Mouse (Mus musculus): ENCODE results near the gene Pxylp1. TPM values are rescaled to one million over a fixed set of nuclear protein-coding genes. Genes with fewer than 3 reads are reported as not detected.

The Pxylp1 gene
- polyA plus RNA-seq, 1 experiment from 2014 or later, result 3.4 TPM

- H3K9me3 ChIP-seq (ENCODE audit: control insufficient read depth, low read length), result no peaks in the 10 kb centered on the region
- H3K4me1 ChIP-seq (replicated peaks; ENCODE audit: control insufficient read depth, insufficient read depth, low read length), result no peaks in the 10 kb centered on the region
- no peak for DNase-seq (ENCODE audit: low spot score)
- ATAC-seq (replicated peaks; ENCODE audit: low FRiP score), result no peak
- no peaks in the 10 kb centered on the region for H3K27me3 ChIP-seq (replicated peaks; ENCODE audit: control insufficient read depth, insufficient read depth, low read length)
- H3K36me3 ChIP-seq (ENCODE audit: control insufficient read depth, insufficient read depth, low read length), result no peaks in the 10 kb centered on the region
- no peak overlapping the region for H3K4me3 ChIP-seq (ENCODE audit: low read depth, low read length)
- H3K9ac ChIP-seq (ENCODE audit: low read depth, low read length), result no peak overlapping the region
- 67% methylated on average over 4 of the region's 4 CpGs for WGBS
- H3K4me2 ChIP-seq, result no peak overlapping the region
- no peak overlapping the region for H3K27ac ChIP-seq (ENCODE audit: low read depth, low read length)
Measured at GRCm38 (mm10) chr9:96811996-96812395, 80.5 kb downstream of the Pxylp1 start.

- DNase-seq (ENCODE audit: low spot score), result no peak
Measured at GRCm38 (mm10) chr9:96800131-96800825, 92.2 kb downstream of the Pxylp1 start.

GRCm38 (mm10) chr9:96797311-96797710, 95.2 kb downstream of the Pxylp1 start:
- no peaks in the 10 kb centered on the region for H3K9me3 ChIP-seq (ENCODE audit: control insufficient read depth, low read length)
- H3K4me2 ChIP-seq, result no peak overlapping the region
- peaks cover 3% of the 10 kb centered on the region; the same call in 1 of the 2 replicates for H3K4me1 ChIP-seq (replicated peaks; ENCODE audit: control insufficient read depth, insufficient read depth, low read length)
- no peak overlapping the region for H3K27ac ChIP-seq (ENCODE audit: low read depth, low read length)
- ATAC-seq (replicated peaks; ENCODE audit: low FRiP score) (no peak), DNase-seq (ENCODE audit: low spot score) (no peak)
- no peaks in the 10 kb centered on the region for H3K27me3 ChIP-seq (replicated peaks; ENCODE audit: control insufficient read depth, insufficient read depth, low read length)
- no peaks in the 10 kb centered on the region for H3K36me3 ChIP-seq (ENCODE audit: control insufficient read depth, insufficient read depth, low read length)
- no peak overlapping the region for H3K4me3 ChIP-seq (ENCODE audit: low read depth, low read length)
- 93% methylated on average over 3 of the region's 3 CpGs for WGBS
- H3K9ac ChIP-seq (ENCODE audit: low read depth, low read length), result no peak overlapping the region

More at GRCm38 (mm10) chr9:96800131-96800825, 92.2 kb downstream of the Pxylp1 start:
- no peak overlapping the region for H3K4me2 ChIP-seq
- H3K4me3 ChIP-seq (ENCODE audit: low read depth, low read length), result no peak overlapping the region
- H3K27ac ChIP-seq (ENCODE audit: low read depth, low read length), result no peak overlapping the region
- peaks cover 2% of the 10 kb centered on the region; the same call in 1 of the 2 replicates for H3K4me1 ChIP-seq (replicated peaks; ENCODE audit: control insufficient read depth, insufficient read depth, low read length)
- no peaks in the 10 kb centered on the region for H3K36me3 ChIP-seq (ENCODE audit: control insufficient read depth, insufficient read depth, low read length)
- H3K9me3 ChIP-seq (ENCODE audit: control insufficient read depth, low read length), result no peaks in the 10 kb centered on the region
- H3K9ac ChIP-seq (ENCODE audit: low read depth, low read length), result no peak overlapping the region
- no peaks in the 10 kb centered on the region for H3K27me3 ChIP-seq (replicated peaks; ENCODE audit: control insufficient read depth, insufficient read depth, low read length)
- ATAC-seq (replicated peaks; ENCODE audit: low FRiP score), result no peak
- WGBS, result 35% methylated on average over 5 of the region's 5 CpGs

GRCm38 (mm10) chr9:96795399-96795928, 97.0 kb downstream of the Pxylp1 start:
- Histone ChIP-seq H3K9me3 (ENCODE audit: control insufficient read depth, low read length) (no peaks in the 10 kb centered on the region), H3K27me3 (replicated peaks; ENCODE audit: control insufficient read depth, insufficient read depth, low read length) (no peaks in the 10 kb centered on the region), H3K27ac (ENCODE audit: low read depth, low read length) (peak overlapping the region; percentile 13; the same call in 1 of the 2 replicates), H3K4me1 (replicated peaks; ENCODE audit: control insufficient read depth, insufficient read depth, low read length) (peaks cover 3% of the 10 kb centered on the region; the same call in 1 of the 2 replicates), H3K9ac (ENCODE audit: low read depth, low read length) (peak overlapping the region; percentile 56), H3K4me2 (peak overlapping the region; percentile 58), H3K4me3 (ENCODE audit: low read depth, low read length) (peak overlapping the region; percentile 35), H3K36me3 (ENCODE audit: control insufficient read depth, insufficient read depth, low read length) (no peaks in the 10 kb centered on the region)
- WGBS, result 17% methylated on average over 10 of the region's 10 CpGs
- ATAC-seq (replicated peaks; ENCODE audit: low FRiP score) (peak; percentile 57), DNase-seq (ENCODE audit: low spot score) (peak; percentile 54)

GRCm38 (mm10) chr9:96794601-96795000, 97.9 kb downstream of the Pxylp1 start:
- 85% methylated on average over 2 of the region's 2 CpGs for WGBS
- H3K27me3 ChIP-seq (replicated peaks; ENCODE audit: control insufficient read depth, insufficient read depth, low read length), result no peaks in the 10 kb centered on the region
- H3K36me3 ChIP-seq (ENCODE audit: control insufficient read depth, insufficient read depth, low read length), result no peaks in the 10 kb centered on the region
- H3K4me3 ChIP-seq (ENCODE audit: low read depth, low read length), result no peak overlapping the region
- H3K4me1 ChIP-seq (replicated peaks; ENCODE audit: control insufficient read depth, insufficient read depth, low read length), result peaks cover 3% of the 10 kb centered on the region; the same call in 1 of the 2 replicates
- H3K9ac ChIP-seq (ENCODE audit: low read depth, low read length), result no peak overlapping the region
- ATAC-seq (replicated peaks; ENCODE audit: low FRiP score) (no peak), DNase-seq (ENCODE audit: low spot score) (no peak)
- H3K9me3 ChIP-seq (ENCODE audit: control insufficient read depth, low read length), result no peaks in the 10 kb centered on the region
- no peak overlapping the region for H3K4me2 ChIP-seq
- H3K27ac ChIP-seq (ENCODE audit: low read depth, low read length), result no peak overlapping the region

GRCm38 (mm10) chr9:96792543-96792942, 99.9 kb downstream of the Pxylp1 start:
- H3K4me3 ChIP-seq (ENCODE audit: low read depth, low read length), result no peak overlapping the region
- ATAC-seq (replicated peaks; ENCODE audit: low FRiP score) (no peak), DNase-seq (ENCODE audit: low spot score) (no peak)
- H3K4me1 ChIP-seq (replicated peaks; ENCODE audit: control insufficient read depth, insufficient read depth, low read length), result peaks cover 3% of the 10 kb centered on the region; the same call in 1 of the 2 replicates
- H3K27me3 ChIP-seq (replicated peaks; ENCODE audit: control insufficient read depth, insufficient read depth, low read length), result no peaks in the 10 kb centered on the region
- no peak overlapping the region for H3K9ac ChIP-seq (ENCODE audit: low read depth, low read length)
- WGBS, result 73% methylated on average over 2 of the region's 2 CpGs
- H3K27ac ChIP-seq (ENCODE audit: low read depth, low read length), result no peak overlapping the region
- no peaks in the 10 kb centered on the region for H3K9me3 ChIP-seq (ENCODE audit: control insufficient read depth, low read length)
- H3K36me3 ChIP-seq (ENCODE audit: control insufficient read depth, insufficient read depth, low read length), result no peaks in the 10 kb centered on the region
- H3K4me2 ChIP-seq, result no peak overlapping the region

GRCm38 (mm10) chr9:96790389-96791007, 102.0 kb downstream of the Pxylp1 start:
- H3K27ac ChIP-seq (ENCODE audit: low read depth, low read length), result no peak overlapping the region
- no peaks in the 10 kb centered on the region for H3K9me3 ChIP-seq (ENCODE audit: control insufficient read depth, low read length)
- peaks cover 3% of the 10 kb centered on the region; the same call in 1 of the 2 replicates for H3K4me1 ChIP-seq (replicated peaks; ENCODE audit: control insufficient read depth, insufficient read depth, low read length)
- H3K4me3 ChIP-seq (ENCODE audit: low read depth, low read length), result no peak overlapping the region
- ATAC-seq (replicated peaks; ENCODE audit: low FRiP score) (no peak), DNase-seq (ENCODE audit: low spot score) (no peak)
- 35% methylated on average over 4 of the region's 4 CpGs for WGBS
- no peaks in the 10 kb centered on the region for H3K27me3 ChIP-seq (replicated peaks; ENCODE audit: control insufficient read depth, insufficient read depth, low read length)
- H3K36me3 ChIP-seq (ENCODE audit: control insufficient read depth, insufficient read depth, low read length), result no peaks in the 10 kb centered on the region
- no peak overlapping the region for H3K4me2 ChIP-seq
- H3K9ac ChIP-seq (ENCODE audit: low read depth, low read length), result no peak overlapping the region

GRCm38 (mm10) chr9:96789906-96790305, 102.6 kb downstream of the Pxylp1 start:
- Histone ChIP-seq H3K27ac (ENCODE audit: low read depth, low read length) (no peak overlapping the region), H3K36me3 (ENCODE audit: control insufficient read depth, insufficient read depth, low read length) (no peaks in the 10 kb centered on the region), H3K4me2 (no peak overlapping the region), H3K4me3 (ENCODE audit: low read depth, low read length) (no peak overlapping the region), H3K9me3 (ENCODE audit: control insufficient read depth, low read length) (no peaks in the 10 kb centered on the region), H3K9ac (ENCODE audit: low read depth, low read length) (no peak overlapping the region), H3K27me3 (replicated peaks; ENCODE audit: control insufficient read depth, insufficient read depth, low read length) (no peaks in the 10 kb centered on the region), H3K4me1 (replicated peaks; ENCODE audit: control insufficient read depth, insufficient read depth, low read length) (no peaks in the 10 kb centered on the region; the same call in 1 of the 2 replicates)
- no peak for ATAC-seq (replicated peaks; ENCODE audit: low FRiP score)
- 66% methylated on average over 3 of the region's 3 CpGs for WGBS
- DNase-seq (ENCODE audit: low spot score), result no peak
